Mouse (Mus musculus) kidney, adult 2 months (tissue): Measurements from ENCODE around the gene Bcas2. TPM values are rescaled to one million over a fixed set of nuclear protein-coding genes. Genes with fewer than 3 reads are reported as not detected.

Experiments
- DNase-seq: peaks from one replicate; pipeline ENCODE4 v3.0.0; 2021
- H3K27ac ChIP-seq: fragments of 200-500 bp; 2 replicates; pipeline ENCODE4 v1.5.1; 2012; ENCODE audit warnings: low read depth, low read length, control low read depth, inconsistent platforms; ENCODE audit not compliant: insufficient read depth
- H3K27me3 ChIP-seq: fragments of 200-500 bp; replicated peaks from 2 replicates; pipeline ENCODE4 v1.6.1; 2012; ENCODE audit warnings: mild to moderate bottlenecking, moderate library complexity, low read length, inconsistent platforms; ENCODE audit not compliant: control insufficient read depth, insufficient read depth
- H3K36me3 ChIP-seq: fragments of 200-500 bp; 2 replicates; pipeline ENCODE4 v1.6.1; 2012; ENCODE audit warnings: mild to moderate bottlenecking, moderate library complexity, low read length, inconsistent platforms; ENCODE audit not compliant: control insufficient read depth, insufficient read depth
- H3K4me1 ChIP-seq: fragments of 200-500 bp; 2 replicates; pipeline ENCODE4 v1.6.1; 2011; ENCODE audit warnings: low read length; ENCODE audit not compliant: control insufficient read depth, insufficient read depth
- H3K4me3 ChIP-seq: fragments of 200-500 bp; 2 replicates; pipeline ENCODE4 v1.5.1; 2011; ENCODE audit warnings: mild to moderate bottlenecking, low read depth, low read length, control low read depth; ENCODE audit not compliant: insufficient read depth
- CTCF ChIP-seq: fragments of 200-500 bp; conservative IDR thresholded peaks from 2 replicates; pipeline ENCODE4 v1.5.1; 2011; ENCODE audit warnings: low read depth, mild to moderate bottlenecking, control low read depth, low read length, moderate library complexity, mixed read lengths; ENCODE audit not compliant: insufficient read depth, insufficient read length
- POLR2A ChIP-seq: fragments of 200-500 bp; IDR thresholded peaks from one replicate; pipeline ENCODE4 v1.6.1; 2011; ENCODE audit warnings: low read depth, low read length, control low read depth
- WGBS: fragments of 180-500 bp; shearing (Covaris S2); methylation state at CpG from one replicate; pipeline ENCODE4 v1.1.7; 2018; 5-methylcytosine and 5-hydroxymethylcytosine counted together
- polyA plus RNA-seq: library from polyadenylated mRNA; depleted of rRNA; stranded (reverse); fragments of >200 nt; gene quantifications from 2 replicates; pipeline ENCODE4 v1.2.3, GENCODE M21; 2012; rRNA removed

Gene Bcas2
- polyA plus RNA-seq, 1 experiment, result 27.7 TPM

DNA sequence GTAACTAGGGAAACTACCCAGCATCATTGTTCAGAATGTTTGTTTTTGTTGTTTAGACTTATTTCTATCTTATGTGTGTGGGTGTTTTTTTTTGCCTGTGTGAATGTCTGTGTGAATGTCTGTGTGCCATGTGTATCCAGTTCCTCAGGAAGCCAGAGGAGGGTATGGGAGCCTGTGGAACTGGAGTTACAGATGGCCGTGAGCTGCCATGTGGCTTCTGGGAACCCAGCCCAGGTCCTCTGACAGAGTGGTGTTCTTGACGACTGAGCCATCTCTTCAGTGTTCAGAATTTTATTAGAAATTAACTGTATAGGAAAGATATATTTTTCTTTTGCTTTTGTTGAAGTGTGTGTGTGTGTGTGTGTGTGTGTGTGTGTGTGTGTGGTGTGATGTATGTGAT lies 50.0 kb downstream of the Bcas2 start:
- TF ChIP-seq CTCF (no peak), POLR2A (no peak)
- Histone ChIP-seq H3K27ac (no peak overlapping the region), H3K27me3 (no peaks in the 10 kb centered on the region), H3K4me1 (no peaks in the 10 kb centered on the region), H3K36me3 (no peaks in the 10 kb centered on the region), H3K4me3 (no peak overlapping the region)
- 55% methylated on average over 2 of the region's 2 CpGs for WGBS
- DNase-seq, result no peak

DNA sequence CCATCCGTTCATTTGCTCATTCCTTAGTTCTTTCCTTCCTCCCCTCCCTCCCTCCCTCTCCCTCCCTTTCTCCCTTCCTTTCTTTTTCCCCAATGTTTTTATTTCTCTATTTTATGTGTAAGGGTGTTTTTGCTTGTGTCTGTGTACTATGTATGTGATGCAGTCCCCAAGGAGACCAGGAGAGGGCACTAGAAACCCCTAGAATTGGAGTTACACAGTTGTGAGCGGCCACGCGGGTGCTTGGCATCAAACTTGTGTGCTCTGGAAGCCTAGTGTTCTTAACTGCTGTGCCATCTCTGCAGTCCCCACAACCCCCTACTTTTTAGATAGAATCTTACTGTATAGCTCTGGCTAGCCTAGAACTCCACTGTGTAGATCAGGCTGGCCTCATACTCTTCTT lies 52.3 kb downstream of the Bcas2 start:
- Histone ChIP-seq H3K36me3 (no peaks in the 10 kb centered on the region), H3K4me1 (no peaks in the 10 kb centered on the region), H3K27ac (no peak overlapping the region), H3K27me3 (no peaks in the 10 kb centered on the region), H3K4me3 (no peak overlapping the region)
- 64% methylated on average over 4 of the region's 4 CpGs for WGBS
- TF ChIP-seq POLR2A (no peak), CTCF (peak; percentile 38)
- DNase-seq, result peak; percentile 21

DNA sequence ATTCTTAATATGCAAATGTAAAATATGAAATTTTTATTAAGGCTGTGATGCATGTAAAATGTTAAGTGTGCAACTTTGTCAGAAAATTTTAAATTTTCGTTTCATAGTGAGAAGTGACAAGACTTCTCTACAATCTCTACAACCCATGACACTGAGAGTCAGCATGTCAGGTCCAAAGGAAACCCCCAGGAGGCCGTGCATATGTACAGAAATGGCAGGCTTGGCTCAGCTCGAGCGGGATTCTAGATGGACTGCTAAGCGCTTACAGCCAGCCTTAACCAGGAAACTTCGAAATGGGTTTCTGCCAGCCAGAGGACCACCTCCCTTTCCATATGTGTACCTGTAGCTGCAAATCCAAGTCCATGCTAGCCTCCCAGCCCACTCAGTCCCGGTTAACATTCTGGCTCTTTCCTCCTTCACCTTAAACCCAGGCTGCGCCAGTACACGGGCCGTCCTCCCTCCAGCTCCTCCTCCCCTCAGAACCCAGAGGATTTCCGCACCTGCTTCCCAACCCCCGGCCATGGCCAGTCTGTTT lies 52.8 kb downstream of the Bcas2 start:
- 83% methylated on average over 12 of the region's 12 CpGs for WGBS
- TF ChIP-seq POLR2A, result no peak
- no peak for TF ChIP-seq CTCF
- H3K36me3 ChIP-seq, result no peaks in the 10 kb centered on the region
- no peak overlapping the region for H3K27ac ChIP-seq
- no peaks in the 10 kb centered on the region for H3K27me3 ChIP-seq
- no peak overlapping the region for H3K4me3 ChIP-seq
- no peaks in the 10 kb centered on the region for H3K4me1 ChIP-seq
- DNase-seq, result no peak

DNA sequence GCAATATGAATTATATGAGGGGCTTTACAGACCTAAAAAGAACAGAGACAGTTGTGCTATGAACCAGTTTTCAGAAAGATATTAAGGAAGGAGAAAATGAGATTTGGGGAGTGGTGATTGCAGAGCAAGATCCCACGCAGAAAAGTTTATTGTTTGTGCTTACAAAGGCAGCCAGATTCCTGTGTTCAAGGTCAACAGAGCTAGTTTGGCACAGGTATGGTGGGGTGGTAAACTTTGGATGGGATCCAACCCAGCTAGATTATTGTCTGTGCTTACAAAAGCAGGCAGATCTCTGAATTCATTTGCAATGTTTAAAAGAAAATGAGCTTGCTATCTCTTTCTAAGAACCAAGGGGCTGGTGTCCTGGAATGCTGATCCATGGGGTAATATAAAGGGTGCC lies 56.3 kb downstream of the Bcas2 start:
- WGBS, result 97% methylated on average over 1 of the region's 1 CpGs
- no peak for TF ChIP-seq POLR2A
- no peak for TF ChIP-seq CTCF
- Histone ChIP-seq H3K4me1 (no peaks in the 10 kb centered on the region), H3K27ac (no peak overlapping the region), H3K36me3 (no peaks in the 10 kb centered on the region), H3K27me3 (no peaks in the 10 kb centered on the region), H3K4me3 (no peak overlapping the region)
- DNase-seq, result no peak

Other genes starting within 250 kb of the Bcas2 start
- gene Sycp1, start 235.6 kb upstream of the Bcas2 start, polyA plus RNA-seq, result not detected in 2 replicates
- 0.03 TPM in 1 of 2 replicates, not detected in the other for gene Nr1h5, start 207.5 kb upstream of the Bcas2 start, polyA plus RNA-seq
- gene Sike1, start 175.9 kb upstream of the Bcas2 start, polyA plus RNA-seq, result 16.3 and 20.0 TPM in 2 replicates
- gene Csde1, start 151.2 kb upstream of the Bcas2 start, polyA plus RNA-seq, result 26.7 and 42.5 TPM in 2 replicates
- 13.3 and 17.2 TPM in 2 replicates for gene Nras, start 113.4 kb upstream of the Bcas2 start, polyA plus RNA-seq
- gene Ampd1, start 97.6 kb upstream of the Bcas2 start, polyA plus RNA-seq, result 0.04 and 5.1 TPM in 2 replicates
- 0.62 and 0.67 TPM in 2 replicates for gene Dennd2c, start 69.1 kb upstream of the Bcas2 start, polyA plus RNA-seq
- gene Trim33, start 107.6 kb downstream of the Bcas2 start, polyA plus RNA-seq, result 10.9 and 11.7 TPM in 2 replicates